Mouse (Mus musculus) MEL-GATA-1-ER (cell line): ENCODE measurements around the gene Krt82.
A peak's percentile ranks its signal among the peaks of the same experiment; 100 is the strongest.

Experiments
- DNase-seq: peaks from one replicate; pipeline ENCODE4 v3.0.0-alpha.2; 2012; ENCODE audit warnings: low read depth; ENCODE audit errors: extremely low read depth

The Krt82 gene

GRCm38 (mm10) chr15:101550567-101550966, at the start of gene Krt82:
Gene Krt82 (minus strand): TSS chr15:101550667.
- DNase-seq, result no peak

- DNase-seq, result no peak
Measured at GRCm38 (mm10) chr15:101599123-101599522, 48.7 kb upstream of the Krt82 start.

- DNase-seq, result peak; percentile 25
Measured at GRCm38 (mm10) chr15:101588216-101588615, 37.7 kb upstream of the Krt82 start.

GRCm38 (mm10) chr15:101584456-101584855, 34.0 kb upstream of the Krt82 start:
- no peak for DNase-seq

- DNase-seq, result no peak
Measured at GRCm38 (mm10) chr15:101583211-101583965, 32.9 kb upstream of the Krt82 start.

GRCm38 (mm10) chr15:101581701-101582100, 31.2 kb upstream of the Krt82 start:
- no peak for DNase-seq

GRCm38 (mm10) chr15:101575506-101575905, 25.0 kb upstream of the Krt82 start:
- no peak for DNase-seq

- DNase-seq, result no peak
Measured at GRCm38 (mm10) chr15:101573796-101574345, 23.4 kb upstream of the Krt82 start, which contains the start of gene Krt75. Gene Krt75 (minus strand): TSS chr15:101573904.

GRCm38 (mm10) chr15:101567780-101568179, 17.3 kb upstream of the Krt82 start:
- DNase-seq, result no peak

- DNase-seq, result no peak
Measured at GRCm38 (mm10) chr15:101562850-101563249, 12.4 kb upstream of the Krt82 start, which contains the start of gene Krt90. Gene Krt90 (minus strand): TSS chr15:101562950.

- DNase-seq, result no peak
Measured at GRCm38 (mm10) chr15:101558034-101558646, 7.7 kb upstream of the Krt82 start.

GRCm38 (mm10) chr15:101553169-101553568, 2.7 kb upstream of the Krt82 start:
- no peak for DNase-seq

GRCm38 (mm10) chr15:101552188-101552587, 1.7 kb upstream of the Krt82 start:
- DNase-seq, result no peak

GRCm38 (mm10) chr15:101544478-101544877, 6.0 kb downstream of the Krt82 start:
- DNase-seq, result no peak

GRCm38 (mm10) chr15:101542543-101542942, 7.9 kb downstream of the Krt82 start:
- no peak for DNase-seq

GRCm38 (mm10) chr15:101538580-101538900, 11.9 kb downstream of the Krt82 start:
- no peak for DNase-seq

- no peak for DNase-seq
Measured at GRCm38 (mm10) chr15:101537864-101538579, 12.4 kb downstream of the Krt82 start.

GRCm38 (mm10) chr15:101536054-101536850, 14.2 kb downstream of the Krt82 start:
- DNase-seq, result no peak

GRCm38 (mm10) chr15:101532720-101533119, 17.7 kb downstream of the Krt82 start, which contains the start of gene Krt84:
Gene Krt84 (minus strand): TSS chr15:101532820.
- DNase-seq, result no peak

GRCm38 (mm10) chr15:101522556-101523232, 27.8 kb downstream of the Krt82 start:
- DNase-seq, result no peak
